Mouse (Mus musculus) MEL (cell line): Measurements from ENCODE around the gene Zfp536. TPM values are rescaled to one million over a fixed set of nuclear protein-coding genes. Genes with fewer than 3 reads are reported as not detected.

Experiments
- DNase-seq: peaks from one replicate; pipeline ENCODE4 v3.0.0; 2011; ENCODE audit warnings: low read depth, low spot score
- H3K27ac ChIP-seq: 2 replicates; pipeline ENCODE4 v1.5.1; 2012; ENCODE audit warnings: low read depth, mild to moderate bottlenecking, control low read depth, low read length, moderate library complexity; ENCODE audit not compliant: control insufficient read depth
- H3K27me3 ChIP-seq, 2 experiments: fragments of 150-350 bp in 1 of 2; sonication (generic) in 1 of 2; 2 replicates each; pipeline ENCODE4 v1.6.1; 2012; ENCODE audit warnings: low read length in 2 of 2, mild to moderate bottlenecking in 2 of 2, improper control_type of control experiment in 1 of 2, moderate library complexity in 1 of 2; ENCODE audit not compliant: insufficient read depth in 2 of 2, control insufficient read depth in 1 of 2
- H3K36me3 ChIP-seq, 2 experiments: 2 replicates each; pipeline ENCODE4 v1.6.1; 2012 to 2014; ENCODE audit warnings: low read length in 2 of 2, improper control_type of control experiment in 1 of 2, inconsistent platforms in 1 of 2, mild to moderate bottlenecking in 1 of 2; ENCODE audit not compliant: insufficient read depth in 2 of 2, control insufficient read depth in 1 of 2
- H3K4me1 ChIP-seq, 2 experiments: fragments of 150-350 bp in 1 of 2; sonication (generic) in 1 of 2; 2 replicates each; pipeline ENCODE4 v1.6.1; 2012; ENCODE audit warnings: low read length in 2 of 2, improper control_type of control experiment in 1 of 2, mild to moderate bottlenecking in 1 of 2; ENCODE audit not compliant: insufficient read depth in 2 of 2, control insufficient read depth in 1 of 2
- H3K4me3 ChIP-seq, 2 experiments: fragments of 150-350 bp in 1 of 2; sonication (generic) in 1 of 2; 2 replicates each; pipeline ENCODE4 v1.5.1; 2012; ENCODE audit warnings: low read depth in 2 of 2, low read length in 2 of 2, mild to moderate bottlenecking in 2 of 2, moderate library complexity in 2 of 2, control low read depth in 1 of 2, improper control_type of control experiment in 1 of 2; ENCODE audit not compliant: control insufficient read depth in 1 of 2, insufficient read depth in 1 of 2
- H3K79me2 ChIP-seq: 2 replicates; pipeline ENCODE4 v1.6.1; 2012; ENCODE audit warnings: mild to moderate bottlenecking, low read length, moderate library complexity; ENCODE audit not compliant: control insufficient read depth, poor library complexity, insufficient read depth
- H3K9ac ChIP-seq: 2 replicates; pipeline ENCODE4 v1.6.1; 2012; ENCODE audit warnings: low read depth, mild to moderate bottlenecking, control low read depth, low read length, moderate library complexity; ENCODE audit not compliant: control insufficient read depth, poor library complexity, severe bottlenecking
- H3K9me3 ChIP-seq: fragments of 150-350 bp; sonication (generic); replicated peaks from 2 replicates; pipeline ENCODE4 v1.6.1; 2012; ENCODE audit warnings: mild to moderate bottlenecking, low read length, improper control_type of control experiment, moderate library complexity; ENCODE audit not compliant: insufficient read depth
- BHLHE40 ChIP-seq: IDR thresholded peaks from 2 replicates; pipeline ENCODE4 v1.6.1; 2012; ENCODE audit warnings: low read depth, mild to moderate bottlenecking, inconsistent platforms, low read length, improper control_type of control experiment, borderline replicate concordance
- E2F4 ChIP-seq: IDR thresholded peaks from 2 replicates; pipeline ENCODE4 v1.6.1; 2011; ENCODE audit warnings: low read depth, low read length, improper control_type of control experiment, borderline replicate concordance
- ELF1 ChIP-seq: IDR thresholded peaks from 2 replicates; pipeline ENCODE4 v1.6.1; 2014; ENCODE audit warnings: low read depth, mild to moderate bottlenecking, inconsistent platforms, low read length, improper control_type of control experiment, moderate library complexity
- EP300 ChIP-seq, 2 experiments: IDR thresholded peaks; 2 replicates each; pipeline ENCODE4 v1.6.1; 2011; ENCODE audit warnings: improper control_type of control experiment in 2 of 2, low read length in 2 of 2, low read depth in 1 of 2, mild to moderate bottlenecking in 1 of 2
- HCFC1 ChIP-seq: IDR thresholded peaks from 2 replicates; pipeline ENCODE4 v1.6.1; 2012; ENCODE audit warnings: low read depth, mild to moderate bottlenecking, inconsistent platforms, low read length, improper control_type of control experiment, moderate library complexity
- JUND ChIP-seq: IDR thresholded peaks from 2 replicates; pipeline ENCODE4 v1.6.1; 2011; ENCODE audit warnings: low read depth, mild to moderate bottlenecking, improper control_type of control experiment, low read length
- MAZ ChIP-seq: IDR thresholded peaks from 2 replicates; pipeline ENCODE4 v1.6.1; 2012; ENCODE audit warnings: low read depth, mild to moderate bottlenecking, inconsistent platforms, low read length, improper control_type of control experiment
- MXI1 ChIP-seq: IDR thresholded peaks from 2 replicates; pipeline ENCODE4 v1.6.1; 2011; ENCODE audit warnings: mild to moderate bottlenecking, low read depth, low read length, improper control_type of control experiment
- MYB ChIP-seq: IDR thresholded peaks from 2 replicates; pipeline ENCODE4 v1.6.1; 2011; ENCODE audit warnings: mild to moderate bottlenecking, low read depth, low read length, improper control_type of control experiment
- NRF1 ChIP-seq: IDR thresholded peaks from 2 replicates; pipeline ENCODE4 v1.6.1; 2014; ENCODE audit warnings: low read depth, mild to moderate bottlenecking, inconsistent platforms, low read length, improper control_type of control experiment, moderate library complexity; ENCODE audit not compliant: poor library complexity, insufficient read depth, severe bottlenecking
- POLR2A ChIP-seq, 2 experiments: IDR thresholded peaks; 2 replicates each; pipeline ENCODE4 v1.6.1; 2011 to 2012; ENCODE audit warnings: low read length in 2 of 2, mild to moderate bottlenecking in 2 of 2, control low read depth in 1 of 2, improper control_type of control experiment in 1 of 2, low read depth in 1 of 2, moderate library complexity in 1 of 2; ENCODE audit not compliant: control insufficient read depth in 1 of 2, insufficient read depth in 1 of 2, poor library complexity in 1 of 2
- POLR2AphosphoS5 ChIP-seq: IDR thresholded peaks from 2 replicates; pipeline ENCODE4 v1.6.1; 2012; ENCODE audit warnings: low read depth, borderline replicate concordance, mild to moderate bottlenecking, inconsistent platforms, low read length, moderate library complexity, mixed read lengths
- RAD21 ChIP-seq: IDR thresholded peaks from 2 replicates; pipeline ENCODE4 v1.6.1; 2011; ENCODE audit warnings: mild to moderate bottlenecking, low read depth, low read length, improper control_type of control experiment
- SIN3A ChIP-seq: IDR thresholded peaks from 2 replicates; pipeline ENCODE4 v1.6.1; 2012; ENCODE audit warnings: low read length, improper control_type of control experiment, inconsistent platforms
- SMC3 ChIP-seq: IDR thresholded peaks from 2 replicates; pipeline ENCODE4 v1.6.1; 2011; ENCODE audit warnings: low read depth, low read length, improper control_type of control experiment
- USF2 ChIP-seq, 2 experiments: IDR thresholded peaks; 2 replicates each; pipeline ENCODE4 v1.6.1; 2011 to 2012; ENCODE audit warnings: improper control_type of control experiment in 2 of 2, low read length in 2 of 2, borderline replicate concordance in 1 of 2, inconsistent platforms in 1 of 2, low read depth in 1 of 2, mild to moderate bottlenecking in 1 of 2; ENCODE audit not compliant: insufficient read depth in 1 of 2
- ZKSCAN1 ChIP-seq: IDR thresholded peaks from 2 replicates; pipeline ENCODE4 v1.6.1; 2012; ENCODE audit warnings: low read depth, mild to moderate bottlenecking, inconsistent platforms, low read length, improper control_type of control experiment, moderate library complexity
- ZMIZ1 ChIP-seq: IDR thresholded peaks from 2 replicates; pipeline ENCODE4 v1.6.1; 2012; ENCODE audit warnings: low read depth, mild to moderate bottlenecking, inconsistent platforms, low read length, improper control_type of control experiment, moderate library complexity
- polyA plus RNA-seq, 2 experiments: library from polyadenylated mRNA; stranded (reverse) in 1 of 2; unstranded in 1 of 2; fragments of >175 nt in 1 of 2; fragments of >200 nt in 1 of 2; gene quantifications; 2 replicates each; pipeline versions ENCODE4 v1.2.1 to v1.2.4; 2012; ENCODE audit warnings: low replicate concordance in 2 of 2, low read depth in 1 of 2; ENCODE audit not compliant: insufficient read length in 2 of 2, insufficient read depth in 1 of 2, missing spikeins in 1 of 2
- total RNA-seq: library from RNA; depleted of rRNA; stranded (reverse); fragments of 300-350 nt; gene quantifications from 2 replicates; pipeline ENCODE4 v1.2.3, GENCODE M21; 2012

Zfp536 gene
- total and polyA plus RNA-seq, 3 experiments = not detected

GRCm38 (mm10) chr7:37572021-37572420, 201.4 kb downstream of the Zfp536 start:
- H3K4me3 ChIP-seq = no peak overlapping the region
- H3K9ac ChIP-seq = no peak overlapping the region
- no peak for DNase-seq
- no peaks in the 10 kb centered on the region; a peak in 1 of 4 replicates for H3K27me3 ChIP-seq
- no peaks in the 10 kb centered on the region for H3K79me2 ChIP-seq
- H3K27ac ChIP-seq = no peak overlapping the region
- TF ChIP-seq MYB = no peak
- TF ChIP-seq POLR2A (IDR thresholded peaks at IDR 0.05; ENCODE audit: control insufficient read depth in 1 of 2, insufficient read depth in 1 of 2, low read depth in 1 of 2, low read length in 2 of 2, poor library complexity in 1 of 2) = no peak
- no peak for TF ChIP-seq ZKSCAN1
- TF ChIP-seq BHLHE40 = no peak
- TF ChIP-seq RAD21 = no peak
- no peak for TF ChIP-seq EP300 (IDR thresholded peaks at IDR 0.05; ENCODE audit: low read depth in 1 of 2, low read length in 2 of 2)
- TF ChIP-seq E2F4 = no peak
- TF ChIP-seq USF2 (IDR thresholded peaks at IDR 0.05; ENCODE audit: borderline replicate concordance in 1 of 2, insufficient read depth in 1 of 2, low read depth in 1 of 2, low read length in 2 of 2) = no peak
- no peak for TF ChIP-seq HCFC1
- no peak for TF ChIP-seq SIN3A
- TF ChIP-seq ZMIZ1 = no peak
- no peaks in the 10 kb centered on the region for H3K4me1 ChIP-seq
- no peaks in the 10 kb centered on the region for H3K9me3 ChIP-seq
- no peaks in the 10 kb centered on the region for H3K36me3 ChIP-seq

GRCm38 (mm10) chr7:37568811-37569500, 204.5 kb downstream of the Zfp536 start:
- Histone ChIP-seq H3K4me1 (no peaks in the 10 kb centered on the region), H3K27ac (no peak overlapping the region), H3K27me3 (no peaks in the 10 kb centered on the region; a peak in 1 of 4 replicates), H3K36me3 (no peaks in the 10 kb centered on the region), H3K9ac (no peak overlapping the region), H3K79me2 (no peaks in the 10 kb centered on the region), H3K9me3 (no peaks in the 10 kb centered on the region), H3K4me3 (no peak overlapping the region)
- TF ChIP-seq POLR2AphosphoS5 = no peak
- TF ChIP-seq NRF1 = no peak
- TF ChIP-seq SMC3 = no peak
- TF ChIP-seq SIN3A = no peak
- no peak for TF ChIP-seq ZKSCAN1
- no peak for TF ChIP-seq MXI1
- TF ChIP-seq MAZ = no peak
- TF ChIP-seq JUND = no peak
- TF ChIP-seq EP300 (IDR thresholded peaks at IDR 0.05; ENCODE audit: low read depth in 1 of 2, low read length in 2 of 2) = no peak
- no peak for TF ChIP-seq ELF1
- no peak for DNase-seq
